Mouse (Mus musculus) midbrain, embryonic 12.5 days (tissue): Measurements from ENCODE around the gene Col8a1. TPM values are rescaled to one million over a fixed set of nuclear protein-coding genes. Genes with fewer than 3 reads are reported as not detected.
A peak's percentile ranks its signal among the peaks of the same experiment; 100 is the strongest.

Source experiments
- ATAC-seq: fragments of 200-750 bp; cut with Nextera tagmentation; 2 replicates; pipeline ENCODE4 v1.8.0; 2017; ENCODE audit warnings: low read depth, moderate TSS enrichment, moderate library complexity; ENCODE audit not compliant: low FRiP score
- H3K27ac ChIP-seq: fragments of 300-500 bp; sonication (generic); replicated peaks from 2 replicates; pipeline ENCODE4 v1.5.1; 2016; ENCODE audit warnings: mild to moderate bottlenecking
- H3K27me3 ChIP-seq: fragments of 300-500 bp; sonication (generic); 2 replicates; pipeline ENCODE4 v1.6.1; 2016; ENCODE audit warnings: mild to moderate bottlenecking
- H3K36me3 ChIP-seq: fragments of 300-500 bp; sonication (generic); 2 replicates; pipeline ENCODE4 v1.6.1; 2016
- H3K4me1 ChIP-seq: fragments of 300-500 bp; sonication (generic); 2 replicates; pipeline ENCODE4 v1.6.1; 2016
- H3K4me2 ChIP-seq: fragments of 300-500 bp; sonication (generic); replicated peaks from 2 replicates; pipeline ENCODE4 v1.6.1; 2016; ENCODE audit warnings: mild to moderate bottlenecking, moderate library complexity
- H3K4me3 ChIP-seq: fragments of 300-500 bp; sonication (generic); 2 replicates; pipeline ENCODE4 v1.5.1; 2016; ENCODE audit warnings: mild to moderate bottlenecking
- H3K9ac ChIP-seq: fragments of 300-500 bp; sonication (generic); replicated peaks from 2 replicates; pipeline ENCODE4 v1.6.1; 2016; ENCODE audit warnings: mild to moderate bottlenecking, moderate library complexity
- H3K9me3 ChIP-seq: fragments of 300-500 bp; sonication (generic); 2 replicates; pipeline ENCODE4 v1.6.1; 2016; ENCODE audit warnings: mild to moderate bottlenecking
- WGBS: fragments of 180-500 bp; shearing (Covaris S2); methylation state at CpG from one replicate; pipeline ENCODE4 v1.1.7; 2016; 5-methylcytosine and 5-hydroxymethylcytosine counted together
- polyA plus RNA-seq: library from polyadenylated mRNA; unstranded; fragments of >200 nt; fragmentation: Nextera tagmentation; extraction: Ambion mirVana; gene quantifications from 2 replicates; pipeline ENCODE4 v1.2.1, GENCODE M21; 2016

The Col8a1 gene
- 7.0 and 7.6 TPM in 2 replicates for polyA plus RNA-seq

DNA sequence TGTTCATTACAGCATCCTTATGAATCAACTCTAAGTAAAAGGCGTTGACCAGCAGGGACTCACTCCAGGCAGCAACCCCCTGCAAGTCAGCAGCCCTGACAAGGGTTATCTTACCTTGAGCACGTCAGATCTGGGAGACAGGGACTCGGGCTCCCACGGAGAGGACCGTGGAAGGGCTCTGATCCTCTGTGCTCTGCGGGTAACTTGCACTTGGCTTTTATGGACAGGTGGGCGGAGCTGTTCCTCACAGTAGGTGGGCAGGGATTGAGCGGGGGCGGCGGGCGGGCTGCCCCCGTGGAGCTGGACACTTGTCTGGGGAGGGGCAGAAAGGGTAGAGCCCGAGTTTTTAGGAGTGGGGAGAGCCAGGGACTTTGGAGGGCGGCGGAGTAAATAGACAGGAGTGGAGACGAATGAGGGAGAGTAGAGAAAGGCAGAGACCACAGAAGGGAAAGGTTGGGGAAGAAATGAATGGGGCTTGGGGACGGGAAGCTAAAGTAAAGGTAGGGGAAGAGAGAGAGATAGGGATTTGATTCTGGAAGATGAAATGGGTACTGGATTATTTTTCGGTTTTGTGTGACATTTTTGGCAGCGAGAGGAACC, at the start of gene Col8a1:
Col8a1 (minus strand) TSS at position 212 of the 600 bp plus-strand sequence.
- H3K4me1 ChIP-seq: peaks cover 13% of the 10 kb centered on the region
- H3K4me3 ChIP-seq: peak within 1 kb of the TSS; percentile 43
- peak; percentile 31; the same call in 1 of the 2 replicates for ATAC-seq
- peak within 1 kb of the TSS; percentile 78 for H3K4me2 ChIP-seq
- no peaks in the 10 kb centered on the region for H3K9me3 ChIP-seq
- 5% methylated on average over 19 of the region's 19 CpGs for WGBS
- peak within 1 kb of the TSS; percentile 49 for H3K9ac ChIP-seq
- 0 out of 2 replicates have a peak, but pooled peaks cover 4% of the 10 kb centered on the region for H3K27me3 ChIP-seq
- no peak within 1 kb of the TSS for H3K27ac ChIP-seq
- no peaks in the 10 kb centered on the region for H3K36me3 ChIP-seq

DNA sequence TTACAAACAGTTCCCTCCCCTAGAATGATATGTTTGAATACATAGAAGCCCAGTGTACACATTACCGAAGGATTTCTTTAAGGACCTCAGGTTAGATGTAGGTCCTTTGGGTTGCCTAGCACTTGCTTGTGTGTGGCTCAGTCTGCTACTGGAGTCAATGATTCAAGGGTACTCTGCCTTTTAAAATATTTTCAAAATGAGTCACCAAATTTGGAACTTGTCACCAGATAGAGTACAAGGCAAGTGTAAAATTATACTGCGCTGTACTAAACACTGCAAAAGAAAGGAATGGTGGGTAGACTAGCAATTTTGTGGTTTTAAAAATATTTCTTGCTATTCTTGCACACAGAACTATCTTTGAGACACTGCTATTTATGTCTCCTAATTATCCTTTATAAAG, 47.3 kb upstream of the Col8a1 start:
- no peak overlapping the region for H3K9ac ChIP-seq
- no peak for ATAC-seq
- H3K27me3 ChIP-seq: no peaks in the 10 kb centered on the region
- no peaks in the 10 kb centered on the region for H3K4me1 ChIP-seq
- no peaks in the 10 kb centered on the region for H3K36me3 ChIP-seq
- H3K4me2 ChIP-seq: no peak overlapping the region
- H3K9me3 ChIP-seq: no peaks in the 10 kb centered on the region
- H3K27ac ChIP-seq: no peak overlapping the region
- 94% methylated on average over 2 of the region's 2 CpGs for WGBS
- no peak overlapping the region for H3K4me3 ChIP-seq

DNA sequence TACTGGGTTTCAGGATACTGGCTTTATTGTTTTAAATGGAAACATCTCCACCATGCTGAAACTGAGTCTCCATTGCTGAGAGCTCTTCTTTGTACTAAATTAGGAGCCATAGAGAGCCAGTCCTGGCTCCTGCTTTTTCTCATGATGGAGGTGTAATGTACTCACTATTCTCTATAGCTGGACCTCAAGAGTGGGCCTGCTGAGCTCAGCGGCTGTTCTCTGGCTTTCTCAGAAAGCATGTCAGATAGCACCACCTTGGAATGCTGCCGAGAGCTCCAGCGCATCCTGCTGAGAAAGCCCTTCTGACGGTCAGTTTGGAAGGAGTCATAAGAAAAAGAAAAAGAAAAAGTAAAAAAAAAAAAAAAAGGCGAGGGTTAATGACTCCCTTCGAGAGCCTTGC, 41.8 kb upstream of the Col8a1 start:
- H3K4me2 ChIP-seq: no peak overlapping the region
- no peak overlapping the region for H3K9ac ChIP-seq
- no peak overlapping the region for H3K27ac ChIP-seq
- no peaks in the 10 kb centered on the region for H3K36me3 ChIP-seq
- WGBS: 63% methylated on average over 6 of the region's 6 CpGs
- ATAC-seq: no peak
- H3K4me3 ChIP-seq: no peak overlapping the region
- H3K9me3 ChIP-seq: no peaks in the 10 kb centered on the region
- no peaks in the 10 kb centered on the region for H3K4me1 ChIP-seq
- no peaks in the 10 kb centered on the region for H3K27me3 ChIP-seq

DNA sequence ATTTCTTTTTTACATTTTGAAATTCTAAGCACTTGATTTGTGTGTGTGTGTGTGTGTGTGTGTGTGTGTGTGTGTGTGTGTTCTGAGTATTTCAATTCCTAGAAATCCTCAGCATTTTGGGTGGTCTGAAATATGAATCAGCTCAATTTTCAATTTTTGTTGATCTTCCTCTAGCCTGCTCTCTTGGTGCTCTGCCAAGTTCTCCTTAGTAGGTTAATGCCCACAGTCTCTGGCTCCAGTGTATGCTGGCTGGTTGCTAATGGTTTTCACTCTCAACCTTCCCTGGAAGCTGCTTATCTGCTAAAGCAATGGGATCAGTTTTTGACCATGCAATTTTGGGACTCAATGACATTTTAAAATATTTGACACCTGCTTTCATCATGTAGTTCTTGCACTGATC, 24.5 kb upstream of the Col8a1 start:
- no peaks in the 10 kb centered on the region for H3K27me3 ChIP-seq
- H3K4me1 ChIP-seq: no peaks in the 10 kb centered on the region
- no peak for ATAC-seq
- H3K9ac ChIP-seq: no peak overlapping the region
- no peak overlapping the region for H3K4me3 ChIP-seq
- no peaks in the 10 kb centered on the region for H3K36me3 ChIP-seq
- H3K4me2 ChIP-seq: no peak overlapping the region
- no peak overlapping the region for H3K27ac ChIP-seq
- no peaks in the 10 kb centered on the region for H3K9me3 ChIP-seq

DNA sequence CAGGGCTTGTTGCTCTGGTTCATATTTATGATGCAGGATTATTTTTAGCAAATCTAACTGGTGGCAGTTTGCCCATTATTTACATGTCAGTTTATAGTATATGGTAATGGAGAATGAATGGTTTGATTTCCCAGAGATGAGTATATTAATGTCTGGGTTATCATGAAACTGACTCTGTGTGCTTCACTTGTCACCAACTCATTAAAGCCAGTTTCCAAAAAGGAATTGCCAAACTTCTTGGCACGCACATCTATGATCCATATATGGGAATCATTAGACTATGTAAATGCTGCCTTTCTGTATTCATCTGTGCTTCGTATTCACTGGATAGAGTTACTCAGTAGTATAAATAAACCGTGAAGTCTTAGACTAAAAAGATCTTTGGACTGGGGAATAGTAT, 11.1 kb upstream of the Col8a1 start:
- no peaks in the 10 kb centered on the region for H3K9me3 ChIP-seq
- ATAC-seq: no peak
- WGBS: 90% methylated on average over 3 of the region's 3 CpGs
- no peaks in the 10 kb centered on the region for H3K36me3 ChIP-seq
- H3K4me2 ChIP-seq: no peak overlapping the region
- no peaks in the 10 kb centered on the region for H3K4me1 ChIP-seq
- no peak overlapping the region for H3K4me3 ChIP-seq
- no peak overlapping the region for H3K9ac ChIP-seq
- no peak overlapping the region for H3K27ac ChIP-seq
- no peaks in the 10 kb centered on the region for H3K27me3 ChIP-seq

DNA sequence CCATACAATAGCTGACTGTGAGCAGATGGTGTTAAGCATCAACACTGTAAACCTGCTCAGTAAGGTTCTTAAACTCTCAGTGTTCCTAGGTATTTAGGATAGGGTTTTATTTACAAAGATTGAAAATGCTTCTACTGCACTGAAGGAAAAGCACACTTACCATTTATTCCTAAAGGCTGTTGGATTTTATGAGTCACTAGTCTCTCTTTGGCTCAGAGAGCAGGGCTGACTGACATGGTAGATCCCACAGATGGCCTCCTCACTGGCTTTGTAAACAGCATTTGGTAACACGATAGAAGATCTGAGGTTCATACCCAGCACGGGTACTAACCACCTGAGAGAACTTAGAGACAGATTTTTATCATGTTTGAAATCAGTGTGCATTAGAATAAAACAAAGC, 5.3 kb upstream of the Col8a1 start:
- Histone ChIP-seq H3K27ac (no peak overlapping the region), H3K4me3 (no peak overlapping the region), H3K27me3 (0 out of 2 replicates have a peak, but pooled peaks cover 4% of the 10 kb centered on the region), H3K4me2 (no peak overlapping the region), H3K9me3 (no peaks in the 10 kb centered on the region), H3K4me1 (peaks cover 8% of the 10 kb centered on the region; the same call in 1 of the 2 replicates), H3K36me3 (no peaks in the 10 kb centered on the region), H3K9ac (no peak overlapping the region)
- no peak for ATAC-seq
- WGBS: 80% methylated on average over 2 of the region's 2 CpGs

DNA sequence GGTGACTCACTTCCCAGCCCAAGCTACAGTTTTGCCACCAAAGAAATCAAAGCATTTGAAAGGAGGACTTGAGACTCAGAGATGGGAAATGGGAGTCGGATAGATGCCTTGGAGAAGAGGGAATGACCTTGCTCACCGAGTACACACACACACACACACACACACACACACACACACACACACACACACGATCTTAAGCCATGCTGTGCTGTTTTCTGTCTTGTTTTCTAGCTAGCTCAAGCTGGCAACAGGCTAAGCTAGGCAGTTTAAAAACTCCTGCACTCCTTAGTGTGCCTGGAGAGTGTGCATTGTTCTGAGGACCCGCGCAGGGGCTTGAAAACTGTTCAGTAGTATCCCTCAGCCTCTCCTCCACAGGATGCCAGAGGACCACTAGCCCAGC, 1.2 kb upstream of the Col8a1 start:
- ATAC-seq: peak; percentile 2; the same call in 1 of the 2 replicates
- Histone ChIP-seq H3K4me3 (no peak overlapping the region), H3K4me2 (peak overlapping the region; percentile 78)

DNA sequence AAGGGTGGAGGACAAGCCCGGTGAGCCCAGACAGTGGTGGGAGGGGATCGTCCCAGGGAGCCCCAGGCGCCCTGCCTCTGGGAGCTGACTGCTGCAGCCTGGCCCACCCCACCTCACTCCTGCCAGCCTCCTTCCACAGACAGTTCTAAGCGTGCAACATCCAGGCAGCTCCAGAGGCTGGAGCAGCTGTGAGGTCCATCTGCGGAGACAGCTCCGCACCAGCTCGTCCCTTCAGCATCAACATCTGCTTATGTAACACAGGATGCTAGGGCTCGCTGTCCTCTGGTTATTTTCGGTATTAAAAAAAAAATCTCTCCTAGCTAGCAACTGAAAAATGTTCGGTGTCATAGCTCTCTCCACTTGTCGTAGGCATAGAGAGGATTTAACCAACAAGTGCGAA, 704 bp upstream of the Col8a1 start:
- H3K9me3 ChIP-seq: no peaks in the 10 kb centered on the region
- H3K4me2 ChIP-seq: peak overlapping the region; percentile 78
- H3K27ac ChIP-seq: no peak overlapping the region
- H3K4me3 ChIP-seq: peak overlapping the region; percentile 43
- WGBS: 22% methylated on average over 12 of the region's 12 CpGs
- H3K4me1 ChIP-seq: peaks cover 13% of the 10 kb centered on the region
- H3K27me3 ChIP-seq: 0 out of 2 replicates have a peak, but pooled peaks cover 4% of the 10 kb centered on the region
- H3K9ac ChIP-seq: peak overlapping the region; percentile 49; the same call in 1 of the 2 replicates
- ATAC-seq: peak; percentile 77
- H3K36me3 ChIP-seq: no peaks in the 10 kb centered on the region

More for the DNA sequence above, 1.2 kb upstream of the Col8a1 start:
- Histone ChIP-seq H3K27ac (no peak overlapping the region), H3K36me3 (no peaks in the 10 kb centered on the region), H3K9ac (no peak overlapping the region), H3K4me1 (peaks cover 13% of the 10 kb centered on the region), H3K9me3 (no peaks in the 10 kb centered on the region), H3K27me3 (0 out of 2 replicates have a peak, but pooled peaks cover 4% of the 10 kb centered on the region)
- 48% methylated on average over 5 of the region's 5 CpGs for WGBS

DNA sequence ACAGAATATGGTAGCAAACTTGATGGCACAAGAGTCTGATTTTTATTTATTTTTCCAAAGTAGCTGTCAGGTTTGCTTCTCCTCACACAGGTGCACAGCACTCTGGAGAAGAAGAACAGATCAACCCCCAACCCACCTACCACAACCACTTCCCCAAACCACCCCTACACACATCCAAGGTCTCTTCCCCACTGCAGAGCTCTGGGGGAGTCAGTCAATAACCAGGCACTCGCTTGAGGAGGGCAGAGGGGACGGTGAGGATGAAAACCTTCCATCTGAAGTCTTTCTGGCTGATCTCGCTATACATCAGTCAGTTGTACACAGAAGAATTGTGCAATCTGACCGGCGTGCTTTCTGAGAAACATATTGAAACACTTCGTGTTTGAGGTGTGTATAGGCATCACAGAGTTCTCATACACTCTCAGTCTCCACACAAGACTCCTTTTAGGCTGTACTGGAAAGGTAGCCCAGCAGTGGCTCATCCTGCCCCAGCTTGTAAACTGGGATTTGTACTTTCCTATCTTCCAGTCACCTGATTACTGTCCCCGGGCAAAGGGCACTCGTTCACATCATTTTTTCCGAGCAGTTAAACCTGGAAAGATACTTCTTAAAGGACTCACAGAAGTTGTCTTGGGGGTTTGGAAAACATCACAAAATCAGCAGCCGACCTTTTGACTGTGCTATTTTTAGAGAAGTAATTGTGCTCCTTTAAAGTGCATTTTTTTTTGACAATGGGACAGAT, 827 bp downstream of the Col8a1 start:
- peaks cover 13% of the 10 kb centered on the region for H3K4me1 ChIP-seq
- 0 out of 2 replicates have a peak, but pooled peaks cover 4% of the 10 kb centered on the region for H3K27me3 ChIP-seq

DNA sequence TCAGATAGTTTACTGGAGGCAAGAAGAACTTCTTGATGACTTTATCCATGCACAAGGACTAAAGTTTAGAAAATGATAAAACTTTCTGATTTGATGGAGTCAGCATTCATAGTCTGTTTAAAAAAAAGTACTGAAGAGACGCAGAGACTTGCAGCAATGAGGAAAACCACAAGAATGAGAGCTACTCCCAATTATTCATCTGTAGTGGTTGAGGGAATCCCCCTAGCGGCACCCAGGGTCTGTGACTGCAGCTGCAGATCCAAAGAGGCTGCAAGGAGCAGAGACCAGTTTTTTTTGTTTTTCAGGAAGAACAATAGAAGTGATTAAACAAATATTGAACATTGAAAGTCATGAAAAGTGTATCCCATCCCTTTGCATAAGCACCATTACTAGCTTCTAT, 4.0 kb downstream of the Col8a1 start:
- 0 out of 2 replicates have a peak, but pooled peaks cover under 1% of the 10 kb centered on the region for H3K27me3 ChIP-seq
- no peak overlapping the region for H3K9ac ChIP-seq
- peaks cover 11% of the 10 kb centered on the region for H3K4me1 ChIP-seq
- WGBS: 56% methylated on average over 2 of the region's 2 CpGs
- ATAC-seq: no peak
- no peak overlapping the region for H3K27ac ChIP-seq
- H3K36me3 ChIP-seq: no peaks in the 10 kb centered on the region
- no peaks in the 10 kb centered on the region for H3K9me3 ChIP-seq
- H3K4me2 ChIP-seq: no peak overlapping the region
- no peak overlapping the region for H3K4me3 ChIP-seq

More for the DNA sequence above, 827 bp downstream of the Col8a1 start:
- Histone ChIP-seq H3K9me3 (no peaks in the 10 kb centered on the region), H3K27ac (no peak overlapping the region), H3K4me3 (no peak overlapping the region), H3K4me2 (no peak overlapping the region), H3K9ac (no peak overlapping the region), H3K36me3 (no peaks in the 10 kb centered on the region)
- 60% methylated on average over 10 of the region's 10 CpGs for WGBS
- ATAC-seq: no peak

DNA sequence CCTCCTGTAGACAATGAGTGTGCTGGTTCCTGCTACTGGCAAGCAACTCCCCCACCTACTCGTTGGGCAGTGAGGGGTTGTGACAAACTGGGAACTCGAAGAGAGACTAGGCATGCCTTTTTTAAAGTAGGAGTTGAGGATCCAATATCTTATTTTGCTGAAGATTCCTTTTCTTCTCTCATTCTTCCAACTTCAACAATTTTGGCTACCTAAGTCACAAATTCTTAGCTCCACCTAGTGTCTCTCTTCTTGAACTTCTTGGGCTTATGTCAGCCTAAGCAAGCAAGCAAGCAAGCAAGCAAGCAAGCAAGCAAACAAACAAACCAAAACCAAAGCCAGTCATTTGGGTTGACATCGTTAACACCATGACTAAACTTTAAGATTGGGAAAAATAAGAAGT, 6.4 kb downstream of the Col8a1 start:
- Histone ChIP-seq H3K27ac (no peak overlapping the region), H3K4me2 (no peak overlapping the region), H3K4me1 (no peaks in the 10 kb centered on the region), H3K27me3 (no peaks in the 10 kb centered on the region), H3K36me3 (no peaks in the 10 kb centered on the region), H3K9ac (no peak overlapping the region), H3K9me3 (no peaks in the 10 kb centered on the region), H3K4me3 (no peak overlapping the region)
- WGBS: 74% methylated on average over 3 of the region's 3 CpGs
- no peak for ATAC-seq

DNA sequence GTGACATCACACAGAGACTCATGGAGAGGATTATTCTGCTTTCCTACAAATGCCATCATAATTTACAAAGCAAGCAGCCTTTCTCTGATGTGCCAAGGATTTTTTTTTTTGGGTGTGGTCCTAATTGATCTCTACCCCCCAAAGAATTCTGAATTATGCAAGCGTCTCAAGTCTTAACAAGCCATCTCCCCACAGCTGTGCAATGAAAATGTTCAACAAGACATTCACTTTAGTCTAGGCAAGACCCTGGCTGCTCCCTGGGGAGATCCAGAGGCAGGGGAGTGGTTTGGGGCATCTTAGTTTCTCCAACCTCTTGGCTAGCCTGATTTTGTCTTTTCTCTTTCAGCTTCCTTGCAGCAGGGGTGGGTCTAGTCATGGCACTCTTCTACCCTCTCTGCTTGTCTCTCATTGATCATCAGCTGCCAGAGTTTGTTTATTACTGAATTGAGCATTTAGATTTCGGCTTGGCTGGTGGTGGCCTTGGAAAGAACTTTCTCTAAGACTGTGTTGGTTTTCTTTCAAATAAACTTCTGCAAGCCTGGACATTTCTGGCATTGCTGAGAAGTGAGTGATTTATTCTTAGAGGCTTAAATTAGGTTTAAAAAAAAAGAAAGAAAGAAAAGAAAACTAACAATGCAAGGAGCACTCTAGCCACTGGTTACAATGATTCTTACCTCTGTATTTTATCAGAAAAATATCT, 7.0 kb downstream of the Col8a1 start:
- Histone ChIP-seq H3K36me3 (no peaks in the 10 kb centered on the region), H3K27ac (no peak overlapping the region), H3K4me3 (no peak overlapping the region), H3K9me3 (no peaks in the 10 kb centered on the region), H3K9ac (no peak overlapping the region), H3K4me2 (no peak overlapping the region), H3K27me3 (no peaks in the 10 kb centered on the region), H3K4me1 (no peaks in the 10 kb centered on the region)
- no peak for ATAC-seq
- 83% methylated on average over 2 of the region's 2 CpGs for WGBS
